Mouse (Mus musculus) forebrain, embryonic 15.5 days (tissue): Measurements from ENCODE around the gene Bst1. TPM values are rescaled to one million over a fixed set of nuclear protein-coding genes. Genes with fewer than 3 reads are reported as not detected.

Experiments
- ATAC-seq: fragments of 200-750 bp; cut with Nextera tagmentation; replicated peaks from 2 replicates; pipeline ENCODE4 v1.8.0; 2017; ENCODE audit warnings: mild to moderate bottlenecking, moderate TSS enrichment, moderate library complexity
- H3K27ac ChIP-seq: fragments of 300-500 bp; sonication (generic); replicated peaks from 2 replicates; pipeline ENCODE4 v1.5.1; 2015; ENCODE audit warnings: mild to moderate bottlenecking, inconsistent platforms
- H3K27me3 ChIP-seq: fragments of 300-500 bp; sonication (generic); 2 replicates; pipeline ENCODE4 v1.6.1; 2015; ENCODE audit warnings: inconsistent platforms
- H3K36me3 ChIP-seq: fragments of 300-500 bp; sonication (generic); 2 replicates; pipeline ENCODE4 v1.6.1; 2015; ENCODE audit warnings: mild to moderate bottlenecking, inconsistent platforms
- H3K4me1 ChIP-seq: fragments of 300-500 bp; sonication (generic); 2 replicates; pipeline ENCODE4 v1.6.1; 2015; ENCODE audit warnings: inconsistent platforms
- H3K4me2 ChIP-seq: fragments of 300-500 bp; sonication (generic); replicated peaks from 2 replicates; pipeline ENCODE4 v1.6.1; 2015; ENCODE audit warnings: mild to moderate bottlenecking, inconsistent platforms
- H3K4me3 ChIP-seq: fragments of 300-500 bp; sonication (generic); 2 replicates; pipeline ENCODE4 v1.5.1; 2015; ENCODE audit warnings: mild to moderate bottlenecking, inconsistent platforms
- H3K9ac ChIP-seq: fragments of 300-500 bp; sonication (generic); replicated peaks from 2 replicates; pipeline ENCODE4 v1.6.1; 2015; ENCODE audit warnings: mild to moderate bottlenecking, inconsistent platforms
- H3K9me3 ChIP-seq: fragments of 300-500 bp; sonication (generic); 2 replicates; pipeline ENCODE4 v1.6.1; 2016; ENCODE audit warnings: inconsistent platforms
- WGBS: fragments of 180-500 bp; shearing (Covaris S2); methylation state at CpG from one replicate; pipeline ENCODE4 v1.1.7; 2015; ENCODE audit warnings: mixed read lengths; 5-methylcytosine and 5-hydroxymethylcytosine counted together
- polyA plus RNA-seq: library from polyadenylated mRNA; unstranded; fragments of >200 nt; fragmentation: Nextera tagmentation; extraction: Ambion mirVana; gene quantifications from 2 replicates; pipeline ENCODE4 v1.2.1, GENCODE M21; 2015

Gene Bst1
- polyA plus RNA-seq, 1 experiment from 2014 or later, result not detected

GRCm38 (mm10) chr5:43792354-43792753 lies 26.3 kb upstream of the Bst1 start:
- Histone ChIP-seq H3K4me2 (no peak overlapping the region), H3K9me3 (no peaks in the 10 kb centered on the region), H3K36me3 (no peaks in the 10 kb centered on the region), H3K9ac (no peak overlapping the region), H3K27me3 (no peaks in the 10 kb centered on the region), H3K27ac (no peak overlapping the region), H3K4me1 (no peaks in the 10 kb centered on the region), H3K4me3 (no peak overlapping the region)
- no peak for ATAC-seq
- WGBS, result 89% methylated on average over 4 of the region's 5 CpGs

DNA sequence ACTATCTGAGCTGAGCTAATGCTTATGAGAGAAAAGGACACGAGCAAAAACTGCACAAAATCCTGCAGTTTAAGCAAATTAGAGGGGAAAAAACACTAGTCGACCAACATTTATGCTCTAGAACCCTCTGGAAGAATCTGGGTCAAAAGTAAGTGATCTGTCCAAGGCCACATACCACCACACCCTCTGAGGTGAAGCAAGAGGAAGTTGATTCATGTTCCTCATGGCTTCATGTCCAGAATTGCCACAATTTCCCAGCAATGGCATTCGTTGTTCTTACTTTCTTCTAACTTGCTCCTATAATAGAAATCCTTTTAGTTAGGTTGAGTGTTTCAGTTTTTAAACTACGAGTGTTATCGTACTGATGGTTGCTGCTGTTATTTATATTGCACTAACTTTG lies 19.2 kb upstream of the Bst1 start:
- Histone ChIP-seq H3K4me2 (no peak overlapping the region), H3K27me3 (no peaks in the 10 kb centered on the region), H3K4me1 (no peaks in the 10 kb centered on the region), H3K36me3 (no peaks in the 10 kb centered on the region), H3K9ac (no peak overlapping the region), H3K9me3 (no peaks in the 10 kb centered on the region), H3K4me3 (no peak overlapping the region), H3K27ac (no peak overlapping the region)
- ATAC-seq, result no peak
- 92% methylated on average over 5 of the region's 5 CpGs for WGBS

DNA sequence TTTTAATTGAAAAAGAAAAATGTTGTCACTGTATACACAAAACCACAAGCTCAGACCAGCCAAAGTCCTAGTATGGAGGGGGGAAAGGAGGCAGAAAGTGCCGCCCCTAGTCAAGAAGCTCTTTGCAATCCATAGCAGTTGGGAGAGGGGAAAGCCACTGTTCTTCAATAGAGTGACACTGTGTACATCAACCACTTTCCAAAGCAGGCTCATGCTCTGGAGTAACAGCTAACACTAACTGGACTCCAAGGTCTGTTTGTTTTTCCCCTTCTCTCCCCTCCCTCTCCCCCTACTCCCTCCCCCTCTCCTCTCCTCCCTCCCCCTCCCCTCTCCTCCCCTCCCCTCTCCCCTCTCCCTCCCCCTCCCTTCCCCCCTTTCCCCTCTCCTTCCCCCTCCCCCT lies 18.0 kb upstream of the Bst1 start:
- Histone ChIP-seq H3K4me3 (no peak overlapping the region), H3K9me3 (no peaks in the 10 kb centered on the region), H3K4me2 (no peak overlapping the region), H3K9ac (no peak overlapping the region), H3K36me3 (no peaks in the 10 kb centered on the region), H3K27ac (no peak overlapping the region), H3K27me3 (no peaks in the 10 kb centered on the region), H3K4me1 (no peaks in the 10 kb centered on the region)
- no peak for ATAC-seq
- WGBS, result 90% methylated on average over 1 of the region's 1 CpGs

GRCm38 (mm10) chr5:43801253-43801652 lies 17.4 kb upstream of the Bst1 start:
- Histone ChIP-seq H3K36me3 (no peaks in the 10 kb centered on the region), H3K27me3 (no peaks in the 10 kb centered on the region), H3K4me2 (no peak overlapping the region), H3K27ac (no peak overlapping the region), H3K4me1 (no peaks in the 10 kb centered on the region), H3K9ac (no peak overlapping the region), H3K9me3 (no peaks in the 10 kb centered on the region), H3K4me3 (no peak overlapping the region)
- no peak for ATAC-seq

DNA sequence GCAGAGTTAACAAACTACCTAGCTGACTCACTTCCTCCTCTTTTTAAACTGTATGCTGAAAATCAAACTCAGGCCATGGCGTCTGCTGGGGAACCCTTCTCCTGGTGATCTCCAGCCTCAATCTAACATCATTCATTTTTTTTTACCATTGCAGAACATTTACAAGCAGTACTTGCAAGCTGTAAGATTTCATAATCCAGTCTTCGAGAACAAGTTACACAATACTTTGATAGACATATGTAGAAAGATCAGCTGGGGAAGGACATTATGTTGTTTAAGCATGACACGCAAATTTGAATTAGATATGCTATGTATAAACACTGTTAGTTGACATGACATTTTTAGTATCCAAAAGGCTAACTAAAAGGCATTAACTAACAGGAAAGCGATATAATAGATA lies 16.9 kb upstream of the Bst1 start:
- H3K9me3 ChIP-seq, result no peaks in the 10 kb centered on the region
- no peaks in the 10 kb centered on the region for H3K27me3 ChIP-seq
- no peak overlapping the region for H3K4me2 ChIP-seq
- WGBS, result 94% methylated on average over 4 of the region's 4 CpGs
- ATAC-seq, result no peak
- no peak overlapping the region for H3K27ac ChIP-seq
- H3K4me3 ChIP-seq, result no peak overlapping the region
- H3K9ac ChIP-seq, result no peak overlapping the region
- no peaks in the 10 kb centered on the region for H3K36me3 ChIP-seq
- no peaks in the 10 kb centered on the region for H3K4me1 ChIP-seq

GRCm38 (mm10) chr5:43805401-43805800 lies 13.3 kb upstream of the Bst1 start:
- no peak overlapping the region for H3K4me2 ChIP-seq
- no peaks in the 10 kb centered on the region for H3K36me3 ChIP-seq
- no peak overlapping the region for H3K27ac ChIP-seq
- H3K9ac ChIP-seq, result no peak overlapping the region
- 74% methylated on average over 2 of the region's 2 CpGs for WGBS
- no peak for ATAC-seq
- H3K4me1 ChIP-seq, result peaks cover 3% of the 10 kb centered on the region; the same call in 1 of the 2 replicates
- H3K4me3 ChIP-seq, result no peak overlapping the region
- H3K9me3 ChIP-seq, result no peaks in the 10 kb centered on the region
- no peaks in the 10 kb centered on the region for H3K27me3 ChIP-seq

- Histone ChIP-seq H3K4me2 (no peak overlapping the region), H3K9ac (no peak overlapping the region), H3K27ac (no peak overlapping the region), H3K4me1 (peaks cover 3% of the 10 kb centered on the region; the same call in 1 of the 2 replicates), H3K27me3 (no peaks in the 10 kb centered on the region), H3K36me3 (no peaks in the 10 kb centered on the region), H3K9me3 (no peaks in the 10 kb centered on the region), H3K4me3 (no peak overlapping the region)
- 96% methylated on average over 7 of the region's 7 CpGs for WGBS
- no peak for ATAC-seq
Measured at GRCm38 (mm10) chr5:43806340-43806739, 12.3 kb upstream of the Bst1 start.

DNA sequence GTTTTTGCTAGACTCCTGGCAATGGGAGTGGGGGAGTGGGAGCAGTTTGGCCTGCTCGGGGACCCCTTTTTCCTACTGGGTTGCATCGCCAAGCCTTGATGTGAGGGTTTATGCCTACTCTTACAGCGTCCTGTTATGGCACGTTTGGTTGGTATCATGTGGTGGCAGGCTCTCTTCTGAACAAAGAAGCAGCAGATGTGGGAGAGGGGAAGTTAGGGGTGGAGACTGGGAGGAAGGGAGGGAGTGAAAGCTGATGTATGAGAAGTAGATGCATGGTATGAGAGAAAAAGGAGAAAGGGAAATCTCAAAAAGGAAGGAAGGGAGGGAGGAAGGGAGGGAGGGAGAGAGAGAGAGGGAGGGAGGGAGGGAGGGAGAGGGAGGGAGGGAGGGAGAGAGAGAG lies 11.8 kb upstream of the Bst1 start:
- Histone ChIP-seq H3K9ac (no peak overlapping the region), H3K27ac (no peak overlapping the region), H3K4me3 (no peak overlapping the region), H3K4me2 (no peak overlapping the region), H3K36me3 (no peaks in the 10 kb centered on the region), H3K27me3 (no peaks in the 10 kb centered on the region), H3K9me3 (no peaks in the 10 kb centered on the region), H3K4me1 (peaks cover 3% of the 10 kb centered on the region; the same call in 1 of the 2 replicates)
- 73% methylated on average over 4 of the region's 4 CpGs for WGBS
- ATAC-seq, result no peak

DNA sequence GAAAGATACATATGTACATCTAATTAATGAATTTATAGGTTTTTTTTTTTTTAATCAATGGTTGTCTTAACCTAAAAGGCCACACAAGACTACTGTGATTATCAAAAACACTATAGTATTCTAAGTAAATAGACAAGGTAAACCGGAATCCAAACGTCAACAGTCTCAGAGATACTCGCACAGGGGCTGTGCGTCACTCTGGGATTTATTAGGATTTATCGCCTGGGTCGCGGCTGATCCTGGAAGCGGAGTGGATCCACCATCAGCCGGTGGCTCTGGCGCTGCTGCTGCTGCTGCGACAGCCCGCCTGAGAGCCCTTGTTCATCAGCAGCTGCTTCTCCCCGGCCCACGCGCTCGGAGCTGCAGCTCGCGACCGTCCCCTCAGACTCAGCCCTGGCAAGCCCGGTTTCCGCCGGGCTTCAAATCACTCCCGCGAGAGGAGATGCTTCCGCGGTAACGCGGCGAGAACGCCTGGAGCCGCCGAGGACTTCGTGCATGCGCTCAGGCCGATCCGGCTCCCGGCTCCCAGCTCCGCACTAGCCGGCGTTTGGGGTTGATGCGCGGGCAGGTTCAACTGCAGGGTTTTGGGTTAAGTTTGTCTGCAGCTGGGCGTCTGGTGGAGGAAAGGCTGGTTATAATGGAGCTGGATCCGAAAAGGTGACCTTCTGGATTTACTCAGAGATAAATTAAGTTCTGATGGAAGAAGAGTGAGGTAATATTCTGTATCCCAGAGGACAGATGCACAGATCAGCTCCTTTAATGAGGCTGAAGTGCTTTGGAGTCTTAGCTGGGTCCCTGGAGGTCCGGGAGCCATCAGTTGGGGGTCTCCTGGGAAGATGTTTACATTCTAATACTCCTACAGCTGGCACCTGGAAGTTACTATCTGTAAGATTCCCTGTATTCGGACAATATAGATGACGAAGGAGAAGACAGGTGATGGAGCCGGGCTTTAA lies 10.7 kb upstream of the Bst1 start:
- Histone ChIP-seq H3K9me3 (no peaks in the 10 kb centered on the region), H3K36me3 (no peaks in the 10 kb centered on the region), H3K4me2 (peak overlapping the region; percentile 66), H3K4me3 (peak overlapping the region; percentile 59), H3K9ac (peak overlapping the region; percentile 87), H3K27ac (peak overlapping the region; percentile 86), H3K4me1 (peaks cover 3% of the 10 kb centered on the region; the same call in 1 of the 2 replicates), H3K27me3 (no peaks in the 10 kb centered on the region)
- ATAC-seq, result peak; percentile 99
- 3% methylated on average over 48 of the region's 48 CpGs for WGBS

- ATAC-seq, result no peak
- 86% methylated on average over 1 of the region's 1 CpGs for WGBS
Measured at GRCm38 (mm10) chr5:43810427-43811062, 8.1 kb upstream of the Bst1 start.

GRCm38 (mm10) chr5:43814536-43814935 lies 4.1 kb upstream of the Bst1 start:
- Histone ChIP-seq H3K9ac (no peak overlapping the region), H3K36me3 (no peaks in the 10 kb centered on the region), H3K27ac (no peak overlapping the region), H3K4me3 (no peak overlapping the region), H3K4me1 (no peaks in the 10 kb centered on the region), H3K27me3 (no peaks in the 10 kb centered on the region), H3K9me3 (no peaks in the 10 kb centered on the region), H3K4me2 (no peak overlapping the region)
- 83% methylated on average over 2 of the region's 2 CpGs for WGBS
- ATAC-seq, result no peak

More at GRCm38 (mm10) chr5:43810427-43811062, 8.1 kb upstream of the Bst1 start:
- Histone ChIP-seq H3K9ac (no peak overlapping the region), H3K4me3 (no peak overlapping the region), H3K9me3 (no peaks in the 10 kb centered on the region), H3K4me1 (peaks cover 3% of the 10 kb centered on the region; the same call in 1 of the 2 replicates), H3K36me3 (no peaks in the 10 kb centered on the region), H3K4me2 (no peak overlapping the region), H3K27me3 (no peaks in the 10 kb centered on the region), H3K27ac (no peak overlapping the region)

DNA sequence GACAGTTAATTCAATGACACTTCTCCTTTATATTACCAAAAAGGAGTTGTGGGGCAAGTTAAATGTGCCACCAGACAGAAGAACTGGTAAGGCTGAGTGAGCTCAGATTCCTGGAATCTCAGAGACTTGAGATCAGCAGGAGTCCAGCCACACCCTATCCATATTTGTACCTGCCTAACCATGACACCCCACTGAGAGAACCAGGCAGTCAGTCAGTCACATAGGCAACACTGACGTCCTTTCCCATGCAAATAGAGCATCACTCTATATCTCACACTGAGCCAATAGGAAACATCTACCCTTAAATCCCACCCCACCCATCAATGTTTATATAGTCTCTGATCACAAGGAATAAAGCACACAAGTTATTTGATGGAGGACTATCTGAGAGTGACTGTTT lies 2.9 kb upstream of the Bst1 start:
- Histone ChIP-seq H3K4me3 (no peak overlapping the region), H3K4me1 (no peaks in the 10 kb centered on the region), H3K27me3 (no peaks in the 10 kb centered on the region), H3K9me3 (no peaks in the 10 kb centered on the region), H3K9ac (no peak overlapping the region), H3K27ac (no peak overlapping the region), H3K36me3 (no peaks in the 10 kb centered on the region), H3K4me2 (no peak overlapping the region)
- no peak for ATAC-seq
- 56% methylated on average over 1 of the region's 1 CpGs for WGBS
